Mouse (Mus musculus) hindbrain, embryonic 14.5 days (tissue): ENCODE measurements at regions not wholly inside any gene's neighbourhood (a gene's known extent, or its start where the extent isn't known, plus 50 kb on each side); places are given as distances from the start of the nearest gene placed in this dataset.
A peak's percentile ranks its signal among the peaks of the same experiment; 100 is the strongest.
"Not testable (repeated sequence)": the region's sequence is repeated elsewhere in the genome, so short reads cannot be mapped to it uniquely, and the experiment has no call there.

Experiments used
- ATAC-seq: fragments of 200-750 bp; cut with Nextera tagmentation; 2 replicates; pipeline ENCODE4 v1.8.0; 2017; ENCODE audit warnings: moderate number of reproducible peaks, mild to moderate bottlenecking, moderate TSS enrichment, moderate library complexity; ENCODE audit not compliant: low FRiP score
- DNase-seq: peaks from one replicate; pipeline ENCODE4 v3.0.0-alpha.2; 2015; ENCODE audit warnings: low spot score
- H3K27ac ChIP-seq: fragments of 300-500 bp; sonication (generic); 2 replicates; pipeline ENCODE4 v1.5.1; 2014; ENCODE audit warnings: mild to moderate bottlenecking, moderate library complexity
- H3K27me3 ChIP-seq: fragments of 300-500 bp; sonication (generic); 2 replicates; pipeline ENCODE4 v1.6.1; 2014; ENCODE audit warnings: mild to moderate bottlenecking, low read length, mixed read lengths; ENCODE audit not compliant: control insufficient read depth, insufficient read depth
- H3K36me3 ChIP-seq: fragments of 300-500 bp; sonication (generic); replicated peaks from 2 replicates; pipeline ENCODE4 v1.6.1; 2014; ENCODE audit not compliant: control insufficient read depth, insufficient read depth
- H3K4me1 ChIP-seq: fragments of 300-500 bp; sonication (generic); replicated peaks from 2 replicates; pipeline ENCODE4 v1.6.1; 2014; ENCODE audit warnings: antibody characterized with exemption, low read length, mixed read lengths; ENCODE audit not compliant: control insufficient read depth, insufficient read depth
- H3K4me2 ChIP-seq: fragments of 300-500 bp; sonication (generic); replicated peaks from 2 replicates; pipeline ENCODE4 v1.6.1; 2014; ENCODE audit warnings: mild to moderate bottlenecking, moderate library complexity
- H3K4me3 ChIP-seq: fragments of 300-500 bp; sonication (generic); replicated peaks from 2 replicates; pipeline ENCODE4 v1.5.1; 2014; ENCODE audit warnings: mild to moderate bottlenecking, low read length
- H3K9ac ChIP-seq: fragments of 300-500 bp; sonication (generic); 2 replicates; pipeline ENCODE4 v1.6.1; 2014
- H3K9me3 ChIP-seq: fragments of 300-500 bp; sonication (generic); 2 replicates; pipeline ENCODE4 v1.6.1; 2016; ENCODE audit warnings: low read length; ENCODE audit not compliant: control insufficient read depth
- WGBS: fragments of 180-500 bp; shearing (Covaris S2); extraction: QIAGEN DNeasy Blood & Tissue Kit; methylation state at CpG from one replicate; pipeline ENCODE4 v1.1.7; 2014; 5-methylcytosine and 5-hydroxymethylcytosine counted together

DNA sequence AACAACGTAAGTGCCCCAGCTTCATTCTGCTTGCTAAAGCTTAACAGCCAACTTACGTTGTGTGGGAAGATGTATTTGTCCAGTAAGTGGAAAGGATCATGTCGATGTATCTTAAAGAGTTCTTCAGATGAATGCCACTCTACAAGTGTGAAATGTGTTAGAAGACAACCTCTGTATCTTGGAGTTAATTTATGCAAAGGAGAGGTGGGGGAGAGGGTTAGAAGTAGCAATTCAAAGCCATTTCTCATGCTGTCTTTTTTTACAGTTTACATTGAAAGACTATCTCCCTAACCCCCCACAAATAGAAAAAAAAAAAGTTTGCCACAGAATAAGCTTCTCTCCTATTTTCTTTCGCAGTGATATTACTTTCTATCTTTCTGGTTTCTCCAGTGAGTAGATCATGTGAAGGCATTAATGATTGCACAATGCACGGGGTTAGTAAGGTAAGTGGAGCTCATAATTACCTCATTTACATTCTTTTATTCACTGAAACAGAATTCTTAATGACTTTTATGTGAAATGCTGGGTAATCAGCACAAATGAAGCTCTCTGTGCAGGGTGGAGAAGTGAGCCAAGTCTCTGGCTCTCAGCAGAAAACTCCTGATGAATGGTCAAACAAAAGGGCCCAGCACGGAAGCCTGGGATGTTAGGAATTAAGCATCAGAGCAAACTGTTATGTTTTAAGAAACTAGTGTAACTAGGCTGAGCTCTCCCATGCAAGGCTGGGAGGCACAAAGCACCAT is 855.8 kb upstream of the Kirrel3 start:
- Histone ChIP-seq H3K4me1 (0 out of 2 replicates have a peak, but pooled peaks cover 3% of the 10 kb centered on the region), H3K27me3 (no peaks in the 10 kb centered on the region), H3K4me3 (no peak overlapping the region), H3K36me3 (no peaks in the 10 kb centered on the region), H3K27ac (peak overlapping the region; percentile 44; the same call in 1 of the 2 replicates), H3K9me3 (no peaks in the 10 kb centered on the region), H3K4me2 (no peak overlapping the region), H3K9ac (no peak overlapping the region)
- no peak for DNase-seq
- WGBS: 54% methylated on average over 6 of the region's 6 CpGs
- peak; percentile 59; the same call in 1 of the 2 replicates for ATAC-seq

DNA sequence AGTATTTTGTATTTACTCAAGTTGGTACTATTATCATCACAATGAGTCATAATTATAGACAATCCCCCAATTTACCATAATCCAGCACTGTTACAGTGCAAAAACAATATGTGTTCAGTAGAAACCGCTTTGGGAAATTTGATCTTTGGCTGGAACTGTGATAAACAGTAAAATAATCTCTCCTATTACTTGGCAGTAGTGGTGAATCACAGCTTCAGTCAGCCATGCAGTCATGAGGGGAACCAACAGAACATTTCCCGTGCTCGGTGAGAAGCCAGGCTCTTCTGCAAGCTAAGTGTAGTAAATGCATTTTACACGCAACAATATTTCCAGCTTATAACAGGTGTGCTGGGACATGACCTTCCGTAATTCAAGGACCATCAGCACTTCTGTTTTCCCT is 822.7 kb upstream of the Kirrel3 start:
- ATAC-seq: no peak
- no peak for DNase-seq
- Histone ChIP-seq H3K27me3 (no peaks in the 10 kb centered on the region), H3K9ac (no peak overlapping the region), H3K27ac (no peak overlapping the region), H3K4me1 (no peaks in the 10 kb centered on the region), H3K4me2 (no peak overlapping the region), H3K4me3 (no peak overlapping the region), H3K9me3 (no peaks in the 10 kb centered on the region), H3K36me3 (no peaks in the 10 kb centered on the region)
- 84% methylated on average over 5 of the region's 5 CpGs for WGBS

GRCm38 (mm10) chr9:33681129-33681528 is 804.6 kb upstream of the Kirrel3 start:
- ATAC-seq: no peak
- no peak for DNase-seq
- no peaks in the 10 kb centered on the region for H3K27me3 ChIP-seq
- H3K4me1 ChIP-seq: no peaks in the 10 kb centered on the region
- H3K9me3 ChIP-seq: no peaks in the 10 kb centered on the region
- no peaks in the 10 kb centered on the region for H3K36me3 ChIP-seq
- no peak overlapping the region for H3K27ac ChIP-seq
- no peak overlapping the region for H3K4me3 ChIP-seq
- no peak overlapping the region for H3K9ac ChIP-seq
- WGBS: 54% methylated on average over 1 of the region's 1 CpGs
- no peak overlapping the region for H3K4me2 ChIP-seq

- Histone ChIP-seq H3K4me1 (no peaks in the 10 kb centered on the region), H3K27ac (no peak overlapping the region), H3K4me2 (no peak overlapping the region), H3K9me3 (no peaks in the 10 kb centered on the region), H3K9ac (no peak overlapping the region), H3K27me3 (no peaks in the 10 kb centered on the region), H3K4me3 (no peak overlapping the region), H3K36me3 (no peaks in the 10 kb centered on the region)
- WGBS: 77% methylated on average over 4 of the region's 4 CpGs
- ATAC-seq (no peak), DNase-seq (no peak)
These were observed 794.0 kb upstream of the Kirrel3 start for GRCm38 (mm10) chr9:33691731-33692130.

DNA sequence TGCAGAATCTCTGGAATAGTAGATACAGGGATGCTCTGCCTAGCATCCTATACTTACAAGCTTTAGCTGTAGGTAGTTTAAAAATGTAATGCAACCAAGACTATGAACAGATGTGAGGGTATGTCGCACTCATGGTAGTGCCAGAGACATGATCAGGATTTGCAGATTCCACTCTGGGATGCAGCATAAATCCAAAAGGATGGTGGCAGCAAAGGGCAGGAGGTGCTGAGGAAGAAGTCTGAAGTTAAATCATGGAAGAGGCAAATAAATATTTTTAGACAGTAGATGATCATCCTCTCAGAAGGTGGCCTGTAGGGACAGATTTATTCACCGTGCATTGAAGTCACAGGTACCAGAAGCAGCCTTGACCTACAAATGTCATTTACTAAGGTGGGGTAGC is 768.1 kb upstream of the Kirrel3 start:
- H3K4me3 ChIP-seq: no peak overlapping the region
- H3K4me2 ChIP-seq: no peak overlapping the region
- H3K27ac ChIP-seq: no peak overlapping the region
- H3K9me3 ChIP-seq: no peaks in the 10 kb centered on the region
- ATAC-seq: no peak
- H3K27me3 ChIP-seq: no peaks in the 10 kb centered on the region
- no peak overlapping the region for H3K9ac ChIP-seq
- 91% methylated on average over 2 of the region's 2 CpGs for WGBS
- H3K36me3 ChIP-seq: no peaks in the 10 kb centered on the region
- DNase-seq: no peak
- H3K4me1 ChIP-seq: no peaks in the 10 kb centered on the region

DNA sequence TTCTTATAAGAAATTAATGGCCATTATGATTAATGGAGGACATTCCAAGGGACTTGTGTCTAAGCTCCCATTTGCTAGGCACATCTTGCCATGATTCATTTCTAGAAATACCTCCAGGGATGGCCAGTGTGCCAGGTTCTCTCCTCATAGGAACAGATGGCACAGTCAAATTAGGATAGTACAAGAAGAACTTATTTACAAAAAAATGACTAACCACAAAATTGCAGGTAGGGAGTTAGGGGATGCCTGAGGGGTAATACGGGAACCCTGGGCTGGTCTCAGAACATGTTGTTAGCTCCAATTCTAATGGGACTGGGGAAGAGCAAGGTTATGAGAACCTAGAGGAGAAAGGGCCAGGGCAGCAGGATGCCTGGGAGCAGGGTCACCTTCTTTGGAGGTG is 760.9 kb upstream of the Kirrel3 start:
- Histone ChIP-seq H3K27me3 (no peaks in the 10 kb centered on the region), H3K27ac (no peak overlapping the region), H3K4me2 (no peak overlapping the region), H3K4me3 (no peak overlapping the region), H3K9me3 (no peaks in the 10 kb centered on the region), H3K4me1 (no peaks in the 10 kb centered on the region), H3K9ac (no peak overlapping the region), H3K36me3 (no peaks in the 10 kb centered on the region)
- DNase-seq: no peak
- no peak for ATAC-seq
- 88% methylated on average over 1 of the region's 1 CpGs for WGBS

DNA sequence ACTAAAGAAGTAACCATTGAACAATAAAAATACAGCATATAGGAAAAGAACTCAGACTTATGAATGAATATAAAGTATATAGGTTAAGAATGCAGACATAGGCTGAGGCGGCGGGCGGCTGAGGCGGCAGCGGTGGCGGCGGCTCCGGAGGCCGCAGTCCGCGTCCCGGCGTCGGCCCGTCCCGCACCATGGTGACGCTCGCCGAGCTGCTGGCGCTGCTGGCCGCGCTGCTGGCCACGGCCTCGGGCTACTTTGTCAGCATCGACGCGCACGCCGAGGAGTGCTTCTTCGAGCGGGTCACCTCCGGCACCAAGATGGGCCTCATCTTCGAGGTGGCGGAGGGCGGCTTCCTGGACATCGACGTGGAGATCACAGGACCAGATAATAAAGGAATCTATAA is 757.6 kb upstream of the Kirrel3 start:
- not testable (repeated sequence) for H3K4me1 ChIP-seq, H3K9me3 ChIP-seq, H3K9ac ChIP-seq, H3K4me3 ChIP-seq, H3K4me2 ChIP-seq, DNase-seq, H3K27ac ChIP-seq, H3K27me3 ChIP-seq, H3K36me3 ChIP-seq
- 81% methylated on average over 12 of the region's 37 CpGs for WGBS
- 0 out of 2 replicates have a peak, but pooled peaks have one; percentile 21 for ATAC-seq

DNA sequence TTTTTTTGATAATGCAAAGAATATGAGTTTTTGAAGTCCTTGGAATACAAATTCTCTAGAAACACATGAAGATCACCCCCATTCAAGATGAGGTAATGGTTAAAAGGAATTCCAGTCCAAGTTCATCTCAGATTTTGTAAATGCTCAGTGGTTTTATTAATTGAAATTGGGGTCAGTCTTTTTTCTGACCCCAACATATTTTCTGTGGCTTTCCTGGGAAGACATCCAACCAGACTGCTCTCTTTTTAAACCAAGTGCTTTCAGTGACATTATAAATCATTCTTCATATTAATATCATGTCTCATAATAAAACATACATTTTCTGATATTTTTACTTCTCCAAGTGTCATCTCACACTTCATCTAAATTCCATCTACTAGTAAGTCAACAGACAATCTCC is 725.0 kb upstream of the Kirrel3 start:
- no peak for ATAC-seq
- H3K27me3 ChIP-seq: no peaks in the 10 kb centered on the region

DNA sequence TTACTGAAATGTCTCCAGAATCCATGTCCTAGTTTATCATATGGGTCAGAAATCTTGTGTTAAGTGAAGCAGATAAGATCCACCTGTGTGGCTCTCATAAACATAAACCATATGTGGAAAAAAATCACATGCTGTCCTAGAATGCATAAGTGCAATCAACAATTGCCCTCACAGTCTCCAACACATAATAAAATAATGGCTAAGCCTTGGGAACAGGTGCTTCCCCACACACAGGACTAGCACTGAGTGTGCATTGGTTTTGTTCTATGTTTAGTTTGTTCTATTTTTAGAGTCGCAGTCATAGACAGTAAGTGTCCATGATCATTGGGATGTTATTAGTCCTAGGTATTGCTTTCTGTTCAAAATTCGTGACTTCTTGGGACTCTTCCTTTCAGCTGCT is 719.5 kb upstream of the Kirrel3 start:
- no peak overlapping the region for H3K9ac ChIP-seq
- no peaks in the 10 kb centered on the region for H3K4me1 ChIP-seq
- no peak overlapping the region for H3K4me2 ChIP-seq
- no peaks in the 10 kb centered on the region for H3K27me3 ChIP-seq
- no peaks in the 10 kb centered on the region for H3K36me3 ChIP-seq
- no peak for ATAC-seq
- WGBS: 79% methylated on average over 2 of the region's 2 CpGs
- no peaks in the 10 kb centered on the region for H3K9me3 ChIP-seq
- no peak overlapping the region for H3K27ac ChIP-seq
- DNase-seq: no peak
- H3K4me3 ChIP-seq: no peak overlapping the region

More for the DNA sequence above, 725.0 kb upstream of the Kirrel3 start:
- no peak for DNase-seq
- Histone ChIP-seq H3K4me3 (no peak overlapping the region), H3K9me3 (no peaks in the 10 kb centered on the region), H3K4me2 (no peak overlapping the region), H3K27ac (no peak overlapping the region), H3K9ac (no peak overlapping the region), H3K4me1 (no peaks in the 10 kb centered on the region), H3K36me3 (no peaks in the 10 kb centered on the region)

DNA sequence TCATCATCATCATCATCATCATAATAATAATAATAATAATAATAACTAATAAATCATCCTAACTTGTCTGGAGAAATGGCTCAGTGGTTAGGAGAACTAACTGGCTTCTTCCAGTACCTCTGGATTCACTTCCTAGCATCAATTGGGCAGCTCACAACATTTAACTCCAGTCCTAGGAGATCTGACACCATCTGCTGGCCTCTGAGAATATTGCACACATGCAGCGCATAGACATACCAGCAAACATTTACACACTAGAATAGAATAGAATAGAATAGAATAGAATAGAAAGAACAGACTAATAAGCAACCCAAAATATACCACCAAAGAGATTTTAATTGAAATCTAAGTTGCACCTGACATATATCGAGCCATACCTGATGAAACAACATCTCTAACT is 715.9 kb upstream of the Kirrel3 start:
- H3K27me3 ChIP-seq: no peaks in the 10 kb centered on the region

More for the DNA sequence above, 715.9 kb upstream of the Kirrel3 start:
- Histone ChIP-seq H3K4me1 (no peaks in the 10 kb centered on the region), H3K4me2 (no peak overlapping the region), H3K9me3 (no peaks in the 10 kb centered on the region), H3K9ac (no peak overlapping the region), H3K4me3 (no peak overlapping the region), H3K27ac (no peak overlapping the region), H3K36me3 (no peaks in the 10 kb centered on the region)
- ATAC-seq (no peak), DNase-seq (no peak)
- WGBS: 92% methylated on average over 2 of the region's 2 CpGs
